Comparison of ENCODE assay signal across 8 mouse cellular contexts in the genomic region with DNA sequence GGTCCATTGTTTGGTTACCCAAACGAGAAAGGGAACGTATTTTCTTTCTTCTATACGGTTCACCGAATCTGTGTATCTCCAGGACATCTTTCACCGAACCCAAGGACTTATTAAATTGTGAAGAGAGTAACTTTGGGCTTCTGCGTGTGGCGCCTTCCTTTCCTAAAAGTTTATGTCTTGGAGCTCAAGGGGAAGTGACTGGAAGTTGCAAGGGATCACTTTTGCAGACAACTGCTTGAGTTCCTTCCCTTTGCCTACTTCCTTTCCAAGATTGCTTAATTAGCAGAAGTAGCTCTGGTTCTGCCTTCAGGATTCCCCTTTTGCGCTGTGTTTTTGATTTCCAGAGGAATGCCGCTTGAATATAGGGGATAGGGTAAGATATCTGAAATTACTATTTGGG. TPM values are rescaled to one million over a fixed set of nuclear protein-coding genes. Genes with fewer than 3 reads are reported as not detected.
DNase-seq lines count a peak whose midpoint lies in the region; ATAC-seq and TF ChIP-seq lines count a peak whose summit lies in the region.

No protein-coding gene starts in this region.

- 4% methylated on average over 9 of the region's 9 CpGs for WGBS in thymus, adult 2 months
- WGBS in heart, embryonic 15.5 days: 8% methylated on average over 9 of the region's 9 CpGs
- 5% methylated on average over 9 of the region's 9 CpGs for WGBS in liver, embryonic 15.5 days (ENCODE audit: insufficient replicate concordance)
- WGBS in small intestine, adult 2 months: 15% methylated on average over 9 of the region's 9 CpGs

- peaks cover 10% of the 10 kb centered on the region for H3K4me1 ChIP-seq in thymus, adult 2 months (replicated peaks; ENCODE audit: control insufficient read depth, insufficient read depth, low read length)
- peaks cover 19% of the 10 kb centered on the region for H3K4me1 ChIP-seq in heart, embryonic 15.5 days (replicated peaks)
- H3K4me1 ChIP-seq in liver, embryonic 15.5 days (replicated peaks): peaks cover 22% of the 10 kb centered on the region
- H3K4me1 ChIP-seq in small intestine, adult 2 months (ENCODE audit: control insufficient read depth, insufficient read depth, insufficient read length, low read length): no peaks in the 10 kb centered on the region; the same call in 1 of the 2 replicates

- H3K27me3 ChIP-seq in thymus, adult 2 months (ENCODE audit: control insufficient read depth, insufficient read depth, low read length): no peaks in the 10 kb centered on the region
- H3K27me3 ChIP-seq in heart, embryonic 15.5 days: no peaks in the 10 kb centered on the region
- peaks cover 12% of the 10 kb centered on the region for H3K27me3 ChIP-seq in liver, embryonic 15.5 days
- no peaks in the 10 kb centered on the region for H3K27me3 ChIP-seq in small intestine, adult 2 months (ENCODE audit: control insufficient read depth, insufficient read depth, low read length)

- peak overlapping the region; percentile 81 for H3K9ac ChIP-seq in heart, embryonic 15.5 days
- no peak overlapping the region for H3K9ac ChIP-seq in liver, embryonic 15.5 days

- H3K27ac ChIP-seq in thymus, adult 2 months (ENCODE audit: control insufficient read depth, insufficient read depth, low read length): no peak overlapping the region
- H3K27ac ChIP-seq in heart, embryonic 15.5 days: peak overlapping the region; percentile 80
- H3K27ac ChIP-seq in liver, embryonic 15.5 days (replicated peaks): peak overlapping the region; percentile 69
- peak overlapping the region; percentile 32; the same call in 1 of the 2 replicates for H3K27ac ChIP-seq in small intestine, adult 2 months (ENCODE audit: insufficient read depth, low read depth, low read length)

- no peak for ATAC-seq in heart, embryonic 15.5 days (replicated peaks; ENCODE audit: insufficient number of reproducible peaks, insufficient read depth, low FRiP score, low read depth)
- no peak for ATAC-seq in liver, embryonic 15.5 days (ENCODE audit: insufficient read depth)

- H3K4me2 ChIP-seq in heart, embryonic 15.5 days: peak overlapping the region; percentile 71
- peak overlapping the region; percentile 93 for H3K4me2 ChIP-seq in liver, embryonic 15.5 days

- H3K9me3 ChIP-seq in heart, embryonic 15.5 days (replicated peaks): no peaks in the 10 kb centered on the region
- H3K9me3 ChIP-seq in liver, embryonic 15.5 days (replicated peaks): no peaks in the 10 kb centered on the region

- no peaks in the 10 kb centered on the region for H3K36me3 ChIP-seq in thymus, adult 2 months (ENCODE audit: control insufficient read depth, insufficient read depth, low read length)
- H3K36me3 ChIP-seq in heart, embryonic 15.5 days: no peaks in the 10 kb centered on the region; the same call in 1 of the 2 replicates
- H3K36me3 ChIP-seq in liver, embryonic 15.5 days (replicated peaks): no peaks in the 10 kb centered on the region
- H3K36me3 ChIP-seq in small intestine, adult 2 months (ENCODE audit: control insufficient read depth, insufficient read depth, low read length): no peaks in the 10 kb centered on the region

- no peak for TF ChIP-seq POLR2A in thymus, adult 2 months (IDR thresholded peaks at IDR 0.05; ENCODE audit: control insufficient read depth, extremely low read depth, insufficient read depth, low read length, poor library complexity)
- TF ChIP-seq POLR2A in small intestine, adult 2 months (IDR thresholded peaks at IDR 0.05; ENCODE audit: low read depth, low read length): no peak

- no peak for DNase-seq in thymus, adult 2 months
- DNase-seq in thymus, postnatal 14 days: no peak
- no peak for DNase-seq in cerebellum, adult 11 months
- DNase-seq in retina, embryonic 14.5 days (ENCODE audit: low spot score): no peak
- no peak for DNase-seq in testis, postnatal 10 days (ENCODE audit: low spot score)

- peak overlapping the region; percentile 95 for H3K4me3 ChIP-seq in thymus, adult 2 months (ENCODE audit: control insufficient read depth, insufficient read depth, low read length)
- peak overlapping the region; percentile 86 for H3K4me3 ChIP-seq in heart, embryonic 15.5 days
- peak overlapping the region; percentile 80 for H3K4me3 ChIP-seq in liver, embryonic 15.5 days (replicated peaks)
- H3K4me3 ChIP-seq in small intestine, adult 2 months (ENCODE audit: low read depth, low read length): peak overlapping the region; percentile 96

- no peak for TF ChIP-seq CTCF in thymus, adult 2 months (IDR thresholded peaks at IDR 0.05; ENCODE audit: borderline replicate concordance, control insufficient read depth, extremely low read depth, insufficient read depth, low read length, poor library complexity)
- no peak for TF ChIP-seq CTCF in small intestine, adult 2 months (IDR thresholded peaks at IDR 0.05; ENCODE audit: extremely low read depth, insufficient read length, insufficient replicate concordance, low read depth, low read length)

RNA-seq across cellular contexts. Expression of a gene that starts 0.9 kb away (rescaled TPM):
- 15.3 and 15.5 TPM in 2 replicates for polyA plus RNA-seq in thymus, adult 2 months (2012; rRNA removed)
- 3.0 and 4.8 TPM in 2 replicates for polyA plus RNA-seq in heart, embryonic 15.5 days (2015; fragmentation: Nextera tagmentation; extraction: Ambion mirVana)
- 2.6 and 2.7 TPM in 2 replicates for polyA plus RNA-seq in liver, embryonic 15.5 days (2015; fragmentation: Nextera tagmentation; extraction: Ambion mirVana)
- 1.5 and 2.6 TPM in 2 replicates for polyA plus RNA-seq in small intestine, adult 2 months (2012; rRNA removed)
